Mouse (Mus musculus) kidney, adult 8-10 months (tissue): ENCODE results near the gene 1700019N19Rik.

ENCODE experiments used
- DNase-seq, 2 experiments: peaks; one replicate each; pipeline ENCODE4 v3.0.0; 2022

1700019N19Rik gene

GRCm38 (mm10) chr19:58805191-58805779, 11.0 kb upstream of the 1700019N19Rik start:
- no peak for DNase-seq

GRCm38 (mm10) chr19:58795114-58795669, 931 bp upstream of the 1700019N19Rik start:
- no peak for DNase-seq

- no peak for DNase-seq
These were observed 5.1 kb downstream of the 1700019N19Rik start for GRCm38 (mm10) chr19:58789194-58789593.

- DNase-seq = no peak
These were observed 10.3 kb downstream of the 1700019N19Rik start for GRCm38 (mm10) chr19:58783938-58784337.

GRCm38 (mm10) chr19:58781566-58781965, 12.7 kb downstream of the 1700019N19Rik start:
- no peak for DNase-seq

GRCm38 (mm10) chr19:58776461-58776860, 17.8 kb downstream of the 1700019N19Rik start:
- DNase-seq = no peak

GRCm38 (mm10) chr19:58767329-58767728, 26.9 kb downstream of the 1700019N19Rik start:
- DNase-seq = no peak

GRCm38 (mm10) chr19:58762848-58763541, 31.3 kb downstream of the 1700019N19Rik start:
- peak; percentile 12 to 60 for DNase-seq

GRCm38 (mm10) chr19:58762316-58762715, 31.9 kb downstream of the 1700019N19Rik start:
- no peak for DNase-seq

- DNase-seq = peak; percentile 32 to 57
These were observed 34.8 kb downstream of the 1700019N19Rik start, which contains the start of gene Pnliprp2 for GRCm38 (mm10) chr19:58759423-58759822. TSS of gene Pnliprp2 (plus strand) at chr19:58759719.

- no peak for DNase-seq
These were observed 35.4 kb downstream of the 1700019N19Rik start for GRCm38 (mm10) chr19:58758871-58759270.

GRCm38 (mm10) chr19:58751504-58751903, 42.8 kb downstream of the 1700019N19Rik start:
- DNase-seq = no peak

- no peak for DNase-seq
These were observed 43.4 kb downstream of the 1700019N19Rik start for GRCm38 (mm10) chr19:58750822-58751221.

GRCm38 (mm10) chr19:58747498-58748000, 46.7 kb downstream of the 1700019N19Rik start:
- DNase-seq = no peak

GRCm38 (mm10) chr19:58743736-58744135, 50.5 kb downstream of the 1700019N19Rik start:
- no peak for DNase-seq

GRCm38 (mm10) chr19:58742711-58743110, 51.5 kb downstream of the 1700019N19Rik start:
- DNase-seq = no peak

GRCm38 (mm10) chr19:58741036-58741435, 53.2 kb downstream of the 1700019N19Rik start:
- DNase-seq = no peak

- peak; percentile 2 to 19 for DNase-seq
These were observed 56.1 kb downstream of the 1700019N19Rik start for GRCm38 (mm10) chr19:58738111-58738510.
